Mouse (Mus musculus): ENCODE results near the gene P4hb.

- TF ChIP-seq ZC3H11A (IDR thresholded peaks at IDR 0.05; ENCODE audit: borderline replicate concordance, low read depth, low read length) (no peak), ZNF384 (IDR thresholded peaks at IDR 0.05; ENCODE audit: low read depth, low read length) (no peak)
Observed at GRCm38 (mm10) chr11:120568324-120568723, 4.7 kb downstream of the P4hb start.
